Mouse (Mus musculus) CH12.LX (cell line): ENCODE measurements at regions not wholly inside any gene's neighbourhood (a gene's known extent, or its start where the extent isn't known, plus 50 kb on each side); places are given as distances from the start of the nearest gene placed in this dataset.

ENCODE experiments used
- DNase-seq: peaks from one replicate; pipeline ENCODE4 v3.0.0-alpha.2; 2013; ENCODE audit errors: extremely low read depth
- H3K27ac ChIP-seq: 2 replicates; pipeline ENCODE4 v1.5.1; 2012; ENCODE audit warnings: low read depth, mild to moderate bottlenecking, control low read depth, moderate library complexity; ENCODE audit not compliant: insufficient read depth
- H3K27me3 ChIP-seq: replicated peaks from 2 replicates; pipeline ENCODE3; 2012; ENCODE audit warnings: inconsistent platforms
- H3K36me3 ChIP-seq, 2 experiments: replicated peaks in 1 of 2; 2 replicates each; pipeline versions ENCODE3 to v1.6.1; 2012; ENCODE audit warnings: inconsistent platforms in 1 of 2, low read length in 1 of 2, mild to moderate bottlenecking in 1 of 2, mixed read lengths in 1 of 2, moderate library complexity in 1 of 2; ENCODE audit not compliant: control insufficient read depth in 1 of 2, insufficient read depth in 1 of 2
- H3K4me1 ChIP-seq, 2 experiments: 2 replicates each; pipeline ENCODE4 v1.6.1; 2012; ENCODE audit warnings: inconsistent platforms in 1 of 2, moderate library complexity in 1 of 2; ENCODE audit not compliant: insufficient read depth in 2 of 2, control insufficient read depth in 1 of 2
- H3K4me2 ChIP-seq: 2 replicates; pipeline ENCODE4 v1.6.1; 2012; ENCODE audit warnings: low read depth, mild to moderate bottlenecking, control low read depth; ENCODE audit not compliant: poor library complexity, insufficient read depth, severe bottlenecking
- H3K4me3 ChIP-seq, 3 experiments: fragments of 150-350 bp in 1 of 3; sonication (generic) in 1 of 3; replicated peaks in 1 of 3; 2 replicates each; pipeline versions ENCODE3 to v1.5.1; 2011 to 2012; ENCODE audit warnings: low read depth in 2 of 3, low read length in 2 of 3, mild to moderate bottlenecking in 2 of 3, moderate library complexity in 2 of 3, control low read depth in 1 of 3, improper control_type of control experiment in 1 of 3, inconsistent platforms in 1 of 3, mixed read lengths in 1 of 3; ENCODE audit not compliant: poor library complexity in 1 of 3
- H3K79me2 ChIP-seq: replicated peaks from 2 replicates; pipeline ENCODE4 v1.6.1; 2012; ENCODE audit warnings: mild to moderate bottlenecking, moderate library complexity; ENCODE audit not compliant: control insufficient read depth, poor library complexity, insufficient read depth, severe bottlenecking; ENCODE audit errors: extremely low read depth
- H3K9ac ChIP-seq: 2 replicates; pipeline ENCODE4 v1.6.1; 2012; ENCODE audit warnings: low read depth, mild to moderate bottlenecking, control low read depth, moderate library complexity; ENCODE audit not compliant: insufficient read depth
- H3K9me3 ChIP-seq: replicated peaks from 2 replicates; pipeline ENCODE3; 2012; ENCODE audit warnings: low read length, inconsistent platforms, mixed read lengths
- BHLHE40 ChIP-seq: IDR thresholded peaks from 2 replicates; pipeline ENCODE4 v1.6.1; 2011; ENCODE audit warnings: mild to moderate bottlenecking, low read depth, low read length, improper control_type of control experiment
- E2F4 ChIP-seq: IDR thresholded peaks from 2 replicates; pipeline ENCODE4 v1.6.1; 2011; ENCODE audit warnings: low read depth, low read length, improper control_type of control experiment; ENCODE audit not compliant: insufficient replicate concordance
- ELF1 ChIP-seq: IDR thresholded peaks from 2 replicates; pipeline ENCODE4 v1.6.1; 2014; ENCODE audit warnings: low read depth, mild to moderate bottlenecking, inconsistent platforms, low read length, improper control_type of control experiment
- HCFC1 ChIP-seq: IDR thresholded peaks from 2 replicates; pipeline ENCODE4 v1.6.1; 2012; ENCODE audit warnings: low read depth, mild to moderate bottlenecking, inconsistent platforms, low read length, improper control_type of control experiment
- KAT2A ChIP-seq: IDR thresholded peaks from 2 replicates; pipeline ENCODE4 v1.6.1; 2012; ENCODE audit warnings: low read length, improper control_type of control experiment, inconsistent platforms; ENCODE audit not compliant: insufficient replicate concordance
- MAZ ChIP-seq: IDR thresholded peaks from 2 replicates; pipeline ENCODE4 v1.6.1; 2012; ENCODE audit warnings: low read depth, mild to moderate bottlenecking, inconsistent platforms, low read length, improper control_type of control experiment, moderate library complexity
- PAX5 ChIP-seq: IDR thresholded peaks from 2 replicates; pipeline ENCODE4 v1.6.1; 2012; ENCODE audit warnings: low read length, inconsistent platforms, mixed read lengths
- RAD21 ChIP-seq: IDR thresholded peaks from 2 replicates; pipeline ENCODE4 v1.6.1; 2011; ENCODE audit warnings: low read depth, mild to moderate bottlenecking, low read length, improper control_type of control experiment, moderate library complexity
- TCF12 ChIP-seq: IDR thresholded peaks from 2 replicates; pipeline ENCODE4 v1.6.1; 2014; ENCODE audit warnings: low read depth, mild to moderate bottlenecking, inconsistent platforms, low read length, improper control_type of control experiment
- USF1 ChIP-seq: IDR thresholded peaks from 2 replicates; pipeline ENCODE4 v1.6.1; 2014; ENCODE audit warnings: low read depth, mild to moderate bottlenecking, inconsistent platforms, low read length, improper control_type of control experiment
- ZNF384 ChIP-seq: IDR thresholded peaks from 2 replicates; pipeline ENCODE4 v1.6.1; 2012; ENCODE audit warnings: low read depth, low read length, improper control_type of control experiment, inconsistent platforms
- dilution Hi-C: fragments of 300-500 bp; cut with MboI; formaldehyde crosslinking; loops from 2 replicates; pipeline ENCODE4 v1.14.3; 2020; ENCODE audit warnings: low sequenced_read_pairs; ENCODE audit not compliant: extremely low pct_unique_long_range_greater_than_20kb, extremely low pct_ligation_motif_present
- in situ Hi-C: fragments of 300-500 bp; cut with MboI; formaldehyde crosslinking; loops from 3 replicates; pipeline ENCODE4 v1.14.3; 2019; ENCODE audit warnings: low sequenced_read_pairs, low pct_ligation_motif_present, low pct_unique_long_range_greater_than_20kb, mixed read lengths

- no peak for TF ChIP-seq ZNF384
- TF ChIP-seq KAT2A: no peak
- H3K4me2 ChIP-seq: no peak overlapping the region
- H3K27me3 ChIP-seq: no peaks in the 10 kb centered on the region
- in situ Hi-C loops (no loop called here), dilution Hi-C loops (no loop called here)
- H3K9me3 ChIP-seq: no peaks in the 10 kb centered on the region
- no peak for DNase-seq
- no peak overlapping the region for H3K27ac ChIP-seq
- no peak overlapping the region for H3K4me3 ChIP-seq
- H3K4me1 ChIP-seq: no peaks in the 10 kb centered on the region
- no peaks in the 10 kb centered on the region for H3K36me3 ChIP-seq
- no peaks in the 10 kb centered on the region for H3K79me2 ChIP-seq
- H3K9ac ChIP-seq: no peak overlapping the region
These were observed 342.7 kb upstream of the Map3k7 start for GRCm38 (mm10) chr4:31621205-31621604.

GRCm38 (mm10) chr4:31627053-31627452 is 336.8 kb upstream of the Map3k7 start:
- in situ Hi-C loops: no loop called here
- H3K4me1 ChIP-seq: no peaks in the 10 kb centered on the region
- H3K9ac ChIP-seq: no peak overlapping the region
- H3K4me2 ChIP-seq: no peak overlapping the region
- H3K4me3 ChIP-seq: no peak overlapping the region
- no peaks in the 10 kb centered on the region for H3K79me2 ChIP-seq
- no peak for DNase-seq
- H3K36me3 ChIP-seq: no peaks in the 10 kb centered on the region
- no peak for TF ChIP-seq ELF1
- no peak for TF ChIP-seq MAZ
- no peak for TF ChIP-seq TCF12
- no peak for TF ChIP-seq E2F4
- TF ChIP-seq USF1: no peak
- TF ChIP-seq PAX5: no peak
- no peak for TF ChIP-seq BHLHE40
- TF ChIP-seq RAD21: no peak
- TF ChIP-seq, all 38 proteins: peak for 0
- Histone ChIP-seq H3K27me3 (no peaks in the 10 kb centered on the region), H3K27ac (no peak overlapping the region), H3K9me3 (peaks cover 5% of the 10 kb centered on the region)
- dilution Hi-C loops: no loop called here

- H3K4me2 ChIP-seq: no peak overlapping the region
- H3K4me1 ChIP-seq: no peaks in the 10 kb centered on the region
- no peaks in the 10 kb centered on the region for H3K27me3 ChIP-seq
- H3K27ac ChIP-seq: no peak overlapping the region
- H3K9ac ChIP-seq: no peak overlapping the region
- in situ Hi-C loops (no loop called here), dilution Hi-C loops (no loop called here)
- TF ChIP-seq HCFC1: no peak
- H3K36me3 ChIP-seq: no peaks in the 10 kb centered on the region
- H3K9me3 ChIP-seq: peaks cover 5% of the 10 kb centered on the region
- no peak overlapping the region for H3K4me3 ChIP-seq
- no peaks in the 10 kb centered on the region for H3K79me2 ChIP-seq
- no peak for DNase-seq
These were observed 336.1 kb upstream of the Map3k7 start for GRCm38 (mm10) chr4:31627777-31628176.
